Mouse (Mus musculus): ENCODE measurements around the gene Aen.
A peak's percentile ranks its signal among the peaks of the same experiment; 100 is the strongest.

The Aen gene

GRCm38 (mm10) chr7:78895653-78896333 lies at the start of gene Aen:
Aen (plus strand) TSS chr7:78895854.
- DNase-seq: peak; percentile 99

DNA sequence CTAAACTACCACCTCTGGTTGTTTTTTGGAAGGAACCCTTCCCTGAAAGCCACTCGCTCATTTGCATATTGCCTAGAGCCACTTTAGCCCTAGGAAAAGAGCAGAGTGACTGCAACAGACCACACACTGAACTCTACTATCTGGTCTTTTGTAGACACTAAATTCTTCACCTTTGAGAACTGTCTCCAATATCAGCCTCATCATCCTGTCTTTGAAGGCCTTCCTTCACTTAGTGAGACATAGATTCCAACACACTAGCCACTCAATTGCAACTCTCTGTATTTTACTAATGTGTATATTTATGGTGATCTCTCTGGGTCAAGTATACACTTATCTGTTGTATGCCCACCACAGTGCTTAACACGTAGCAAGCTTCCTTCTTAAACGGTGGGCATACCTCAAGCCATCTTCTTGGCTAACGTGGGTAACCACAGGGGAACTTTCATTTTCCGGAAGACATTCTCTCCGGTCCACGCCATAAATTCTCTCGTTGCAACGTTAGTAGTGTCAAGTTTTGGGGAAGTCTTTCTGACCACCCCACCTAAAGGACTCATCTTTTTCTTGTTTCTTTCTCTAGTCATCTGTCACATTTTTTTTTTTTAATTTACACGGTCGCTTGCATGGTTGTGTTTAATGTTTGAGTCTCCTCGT lies 49.5 kb upstream of the Aen start:
- no peak for DNase-seq

DNA sequence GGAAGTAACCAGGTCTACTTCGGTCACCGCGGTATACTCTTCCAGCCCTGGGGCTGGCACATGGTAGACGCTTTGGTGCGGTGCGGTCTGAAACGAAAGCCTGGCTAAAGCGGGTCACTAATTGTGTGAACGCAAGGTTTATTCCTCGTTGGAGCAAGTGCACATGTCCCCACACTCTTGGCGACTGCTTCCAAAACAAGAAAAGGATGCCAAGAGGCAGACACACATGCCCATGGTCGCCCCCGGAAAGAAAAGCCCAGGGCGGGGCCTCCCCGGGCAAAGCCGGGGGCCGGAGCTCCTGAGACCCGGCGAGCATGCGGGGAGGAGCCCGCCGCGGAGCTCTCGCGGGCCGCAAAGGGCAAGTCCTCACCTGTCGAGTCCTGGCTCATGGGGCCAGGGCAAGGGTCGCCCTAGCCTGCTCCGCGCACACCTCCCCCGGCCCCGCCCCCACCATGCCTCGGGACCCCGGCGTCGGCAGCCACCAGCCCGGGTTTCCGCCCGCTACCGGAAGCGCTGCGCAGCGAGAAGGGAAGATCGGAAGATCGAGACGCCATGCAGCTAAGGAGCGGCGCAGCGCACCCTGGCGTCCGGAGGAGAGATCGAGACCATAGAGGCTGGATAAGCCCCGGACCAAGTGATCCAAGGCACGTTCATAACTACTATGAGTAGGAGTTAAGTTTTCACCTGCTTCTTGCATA lies 48.8 kb upstream of the Aen start, which contains the start of gene Det1:
Gene Det1 (minus strand): TSS at position 527 of the 698 bp plus-strand sequence.
- DNase-seq: peak; percentile 96 to 97

- DNase-seq: no peak
Measured at GRCm38 (mm10) chr7:78854051-78854450, 41.6 kb upstream of the Aen start.

DNA sequence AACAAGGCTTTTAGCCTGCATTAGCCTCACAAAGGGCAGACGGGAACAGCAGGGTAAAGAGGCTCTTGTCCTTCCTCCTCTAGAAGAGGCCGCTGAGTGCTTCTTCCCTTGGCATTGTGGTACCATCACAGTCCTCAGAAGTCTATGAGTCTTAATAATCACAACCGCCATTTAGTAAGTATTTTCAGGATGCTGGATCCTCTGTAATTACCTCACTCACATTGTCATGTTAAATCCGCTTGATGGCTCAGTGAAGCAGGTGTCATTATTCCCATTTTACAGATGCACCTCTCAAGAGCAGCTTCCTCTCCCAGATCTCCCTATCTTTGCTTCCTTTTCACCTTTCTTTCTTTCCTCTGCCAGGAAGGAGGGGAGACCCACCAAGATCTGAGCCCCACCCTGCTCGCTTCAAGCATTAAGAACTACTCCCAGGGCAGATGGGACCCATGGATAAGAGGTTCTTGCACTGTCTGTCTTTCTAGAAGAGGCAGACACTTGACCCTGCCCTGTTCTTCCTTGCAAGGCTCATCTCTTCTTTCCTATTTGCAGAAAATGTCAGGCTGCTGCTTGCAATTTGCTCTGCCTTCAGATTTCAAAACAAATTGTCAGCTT lies 40.5 kb upstream of the Aen start:
- no peak for DNase-seq

GRCm38 (mm10) chr7:78863796-78864445 lies 31.7 kb upstream of the Aen start:
- DNase-seq: no peak

DNA sequence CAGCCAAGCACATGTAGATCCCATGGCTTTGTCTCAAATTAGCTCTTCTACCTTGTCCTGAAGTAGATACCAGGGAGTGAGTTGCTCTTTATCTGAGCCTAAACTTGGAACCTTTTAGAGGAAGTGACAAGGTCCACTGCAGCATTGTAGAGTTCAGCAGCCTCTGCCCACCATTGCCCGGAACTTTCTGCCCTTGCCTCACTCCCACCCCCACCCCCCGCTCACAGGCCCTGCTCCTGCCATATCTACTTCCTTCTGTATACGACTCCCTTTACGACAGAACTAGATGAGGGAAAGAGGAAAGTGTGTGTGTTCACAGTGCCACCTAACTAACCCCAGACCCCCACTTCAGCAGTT lies 31.2 kb upstream of the Aen start:
- DNase-seq: no peak

GRCm38 (mm10) chr7:78865212-78865949 lies 30.3 kb upstream of the Aen start:
- no peak for DNase-seq

DNA sequence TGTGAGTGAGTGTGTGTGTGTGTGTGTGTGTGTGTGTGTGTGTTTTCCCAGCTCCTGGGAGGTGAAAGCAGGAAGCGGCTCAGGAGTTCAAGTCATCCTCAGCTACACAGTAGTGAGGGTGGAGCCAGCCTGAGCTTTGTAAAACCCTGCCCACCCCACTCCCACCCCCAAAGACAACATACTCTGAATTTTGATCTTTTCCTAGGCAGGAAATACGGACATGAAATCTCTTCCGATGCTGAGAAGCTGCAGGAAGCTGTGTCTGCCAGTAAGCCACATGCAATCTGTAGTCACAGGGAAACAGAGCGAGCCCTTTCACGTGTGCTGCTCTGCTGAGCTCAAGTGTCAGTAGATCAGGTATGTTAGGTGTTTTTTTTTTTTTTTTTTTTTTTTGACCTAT lies 26.9 kb upstream of the Aen start:
- DNase-seq: no peak

GRCm38 (mm10) chr7:78872366-78872765 lies 23.3 kb upstream of the Aen start:
- no peak for DNase-seq

DNA sequence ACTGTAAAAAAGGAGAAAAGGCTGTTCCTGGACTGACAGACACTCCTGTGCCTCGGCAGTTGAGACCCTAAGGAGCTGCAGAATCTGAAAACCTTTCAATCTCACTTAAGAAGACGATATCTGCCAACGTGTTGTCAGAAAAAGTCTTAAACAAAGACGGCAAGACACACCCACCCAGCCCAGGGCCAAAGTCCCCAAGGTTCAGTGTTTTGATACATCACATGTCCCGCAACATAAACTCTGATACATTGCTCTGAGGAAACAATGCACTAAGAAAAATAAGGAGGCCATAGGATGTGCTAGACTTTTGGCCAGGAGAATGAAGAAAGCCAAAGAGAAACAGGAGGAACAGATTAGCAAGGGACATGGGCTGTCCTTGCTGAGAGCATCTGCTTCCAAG lies 22.8 kb upstream of the Aen start:
- no peak for DNase-seq

- peak in 1 of 2 experiments; percentile 6 for DNase-seq
Measured at GRCm38 (mm10) chr7:78881607-78882468, 13.8 kb upstream of the Aen start.

DNA sequence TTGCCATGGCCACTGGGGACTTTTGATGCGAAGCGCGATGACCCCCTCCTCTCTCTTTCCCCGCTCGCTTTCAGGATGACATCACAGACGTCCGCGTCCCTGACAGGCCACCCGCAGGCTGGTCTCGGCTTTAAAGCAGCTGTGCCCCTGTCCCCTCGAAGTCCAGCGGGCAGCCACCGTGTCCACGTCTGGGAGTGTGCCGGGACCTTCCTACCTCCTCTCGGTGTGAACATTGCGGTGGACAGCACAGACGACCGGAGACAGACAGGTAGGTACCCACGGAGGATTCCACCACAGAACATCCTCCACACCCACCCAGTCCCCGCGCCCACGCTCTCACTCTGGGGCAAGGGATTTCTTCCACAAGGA lies 13.2 kb upstream of the Aen start:
- DNase-seq: peak; percentile 55 to 56

- peak; percentile 21 to 27 for DNase-seq
Measured at GRCm38 (mm10) chr7:78883016-78883725, 12.5 kb upstream of the Aen start.

- DNase-seq: peak in 1 of 2 experiments; percentile 4
Measured at GRCm38 (mm10) chr7:78883726-78884060, 12.0 kb upstream of the Aen start.

DNA sequence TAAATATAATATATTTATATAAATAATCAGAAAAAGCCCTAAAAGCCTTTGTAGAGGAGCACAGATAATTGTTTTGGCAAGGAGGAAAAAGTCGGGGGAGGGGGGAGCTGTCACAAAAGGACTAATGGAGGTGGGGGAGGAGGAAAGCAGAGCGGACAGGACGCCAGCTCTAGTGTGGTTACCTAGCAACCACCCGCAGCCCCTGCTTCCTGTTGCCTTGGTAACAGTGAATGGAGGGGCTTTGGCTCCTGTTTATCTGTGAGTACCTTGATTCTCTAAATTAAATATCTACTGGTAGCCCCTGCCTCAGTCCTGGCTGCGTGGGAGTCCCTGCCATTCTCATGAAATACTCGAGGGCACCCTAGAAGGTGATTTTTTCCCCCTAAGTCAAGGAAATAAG lies 11.5 kb upstream of the Aen start:
- DNase-seq: peak; percentile 69 to 73

DNA sequence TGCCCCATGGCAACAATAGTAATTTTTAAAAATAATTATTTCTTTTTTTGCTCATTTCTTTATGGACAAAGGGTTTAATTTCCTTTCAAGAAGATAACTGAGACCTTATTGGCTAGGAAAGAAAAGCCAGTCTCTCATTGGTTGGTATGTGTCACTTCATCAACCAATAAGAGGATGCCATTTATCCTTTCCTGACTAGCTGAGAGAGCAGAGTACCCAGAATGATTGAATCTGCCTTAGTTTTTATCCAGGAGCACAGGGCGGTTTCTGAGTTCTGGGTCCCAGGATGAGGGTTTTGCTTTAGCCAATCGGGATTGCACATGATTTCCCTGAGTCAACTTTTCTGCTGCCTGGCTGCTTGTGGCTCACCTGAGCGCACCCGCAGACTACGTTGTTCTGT lies 10.2 kb upstream of the Aen start:
- peak in 1 of 2 experiments; percentile 3 for DNase-seq

DNA sequence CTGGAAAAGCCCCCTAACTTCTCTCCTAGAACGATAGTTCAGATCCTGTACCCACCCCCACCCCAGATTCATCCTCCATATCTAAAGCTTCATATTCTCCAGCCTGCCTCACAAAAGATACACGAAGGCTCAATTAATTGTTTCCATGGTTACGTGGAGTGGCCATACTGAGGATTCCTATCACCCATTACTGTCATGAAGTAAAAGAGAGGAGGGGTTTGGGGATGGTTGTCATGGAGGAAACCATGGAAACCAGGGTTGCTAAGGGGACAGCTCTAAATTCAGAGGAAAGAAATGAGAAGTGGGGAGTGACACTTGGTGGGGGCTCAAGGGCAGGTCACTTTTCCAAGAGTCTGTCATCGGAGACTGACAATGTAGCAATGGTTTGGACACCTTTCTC lies 9.2 kb upstream of the Aen start:
- peak in 1 of 2 experiments; percentile 13 for DNase-seq

GRCm38 (mm10) chr7:78887431-78887842 lies 8.2 kb upstream of the Aen start:
- DNase-seq: peak in 1 of 2 experiments; percentile 8

DNA sequence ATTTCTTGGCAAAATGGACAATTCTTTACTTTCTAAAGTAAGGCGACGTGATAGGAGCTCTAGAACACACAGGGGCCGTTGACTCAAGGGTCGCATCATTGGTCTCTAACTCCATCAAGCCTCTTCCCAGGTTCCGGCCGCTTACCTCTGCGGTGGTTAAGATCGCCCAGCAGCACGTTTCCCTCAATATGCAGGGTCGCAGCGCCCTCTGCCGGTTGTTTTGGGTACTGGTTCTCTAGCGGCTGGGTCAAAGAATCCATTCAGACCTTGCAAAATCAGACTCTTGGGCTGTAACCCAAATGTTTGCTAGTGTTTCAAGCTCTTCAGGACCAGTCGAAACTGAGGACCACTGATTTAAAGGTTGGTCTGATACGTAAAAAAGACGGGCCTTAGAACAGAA lies 5.0 kb upstream of the Aen start:
- DNase-seq: peak; percentile 94 to 97

GRCm38 (mm10) chr7:78893917-78894316 lies 1.7 kb upstream of the Aen start:
- no peak for DNase-seq

All from cerebellum, postnatal 10 days (tissue).